Mouse (Mus musculus) small intestine, adult 2 months (tissue): ENCODE data around the gene Prc1.

Experiments
- CTCF ChIP-seq: fragments of 200-500 bp; IDR thresholded peaks from 2 replicates; pipeline ENCODE4 v1.5.1; 2012; ENCODE audit warnings: low read depth, mild to moderate bottlenecking, control low read depth, inconsistent platforms, low read length, moderate library complexity, mixed read lengths; ENCODE audit not compliant: insufficient replicate concordance, insufficient read length; ENCODE audit errors: extremely low read depth
- POLR2A ChIP-seq: fragments of 200-500 bp; IDR thresholded peaks from 2 replicates; pipeline ENCODE4 v1.6.1; 2012; ENCODE audit warnings: low read depth, mild to moderate bottlenecking, control low read depth, inconsistent platforms, low read length, moderate library complexity

DNA sequence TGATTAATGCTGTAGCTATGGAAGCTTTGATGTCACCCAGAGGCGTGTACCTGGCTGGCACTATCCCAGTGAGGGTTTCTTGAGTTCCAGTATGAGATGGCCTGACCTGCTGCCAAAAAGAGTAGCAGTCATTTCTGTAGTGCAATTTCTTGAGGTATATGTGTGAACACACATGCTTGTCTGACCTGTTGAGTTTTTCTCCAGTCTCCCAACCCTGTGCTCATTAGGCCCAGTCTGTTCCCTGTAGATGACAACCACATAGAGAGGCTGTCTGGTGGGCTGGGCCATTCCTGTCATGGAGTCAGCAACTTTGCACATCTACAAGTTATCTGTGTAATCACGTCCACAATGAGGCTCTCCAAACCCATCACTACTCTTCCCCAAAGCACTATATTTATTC, 21.5 kb downstream of the Prc1 start:
- TF ChIP-seq POLR2A (no peak), CTCF (no peak)
